In the genomic region with DNA sequence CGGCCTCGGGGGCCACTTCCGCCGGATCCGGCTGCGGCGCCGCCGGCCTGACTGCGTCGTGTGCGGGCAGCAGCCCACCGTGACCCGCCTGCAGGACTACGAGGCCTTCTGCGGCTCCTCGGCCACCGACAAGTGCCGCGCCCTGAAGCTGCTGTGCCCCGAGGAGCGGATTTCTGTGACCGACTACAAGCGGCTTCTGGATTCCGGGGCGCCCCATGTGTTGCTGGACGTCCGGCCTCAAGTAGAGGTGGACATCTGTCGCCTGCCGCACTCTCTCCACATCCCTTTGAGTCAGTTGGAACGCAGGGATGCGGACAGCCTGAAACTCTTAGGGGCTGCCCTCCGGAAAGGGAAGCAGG, we compare ENCODE assay signal across 9 mouse cellular contexts. TPM values are rescaled to one million over a fixed set of nuclear protein-coding genes. Genes with fewer than 3 reads are reported as not detected.
DNase-seq lines count a peak whose midpoint lies in the region; ATAC-seq and TF ChIP-seq lines count a peak whose summit lies in the region.
"Had no signal": no experiment of that assay in that cellular context is flagged by ENCODE, and none has a peak within 500 bp of the region (broad histone marks: within the 10 kb centered on the region; RNA-seq: fewer than 3 reads in every experiment).

No protein-coding gene starts in this region.

- no peaks in the 10 kb centered on the region; the same call in 1 of the 2 replicates for H3K36me3 ChIP-seq in heart, embryonic 11.5 days (ENCODE audit: control insufficient read depth, insufficient read depth, low read length)
- peaks cover 28% of the 10 kb centered on the region for H3K36me3 ChIP-seq in C2C12 (ENCODE audit: control insufficient read depth, insufficient read depth)
- H3K36me3 ChIP-seq in forebrain, embryonic 12.5 days (replicated peaks): peaks cover 21% of the 10 kb centered on the region
- H3K36me3 ChIP-seq in liver, embryonic 12.5 days: peaks cover 44% of the 10 kb centered on the region

- H3K4me3 ChIP-seq in heart, embryonic 11.5 days (ENCODE audit: low read depth, low read length): peak overlapping the region; percentile 98
- peak overlapping the region; percentile 94 for H3K4me3 ChIP-seq in C2C12 (ENCODE audit: insufficient read depth, poor library complexity, severe bottlenecking)
- peak overlapping the region; percentile 100 for H3K4me3 ChIP-seq in forebrain, embryonic 12.5 days (replicated peaks)
- H3K4me3 ChIP-seq in liver, embryonic 12.5 days: peak overlapping the region; percentile 80

- no peak for ATAC-seq in heart, embryonic 11.5 days (replicated peaks; ENCODE audit: insufficient number of reproducible peaks, low FRiP score, low TSS enrichment)
- no peak for ATAC-seq in forebrain, embryonic 12.5 days (ENCODE audit: low FRiP score)
- no peak for ATAC-seq in liver, embryonic 12.5 days

- H3K79me3 ChIP-seq in C2C12 (ENCODE audit: low read depth): peaks cover 45% of the 10 kb centered on the region

- WGBS in heart, embryonic 11.5 days (ENCODE audit: insufficient replicate concordance): 43% methylated on average over 33 of the region's 33 CpGs
- WGBS in forebrain, embryonic 12.5 days: 69% methylated on average over 26 of the region's 33 CpGs
- 44% methylated on average over 33 of the region's 33 CpGs for WGBS in liver, embryonic 12.5 days (ENCODE audit: insufficient replicate concordance)

- peak overlapping the region; percentile 90 for H3K9ac ChIP-seq in heart, embryonic 11.5 days (ENCODE audit: low read depth, low read length)
- peak overlapping the region; percentile 95 for H3K9ac ChIP-seq in forebrain, embryonic 12.5 days
- H3K9ac ChIP-seq in liver, embryonic 12.5 days: peak overlapping the region; percentile 97

- peaks cover 22% of the 10 kb centered on the region for H3K4me1 ChIP-seq in heart, embryonic 11.5 days (ENCODE audit: control insufficient read depth, insufficient read depth, low read length)
- peaks cover 36% of the 10 kb centered on the region for H3K4me1 ChIP-seq in forebrain, embryonic 12.5 days
- peaks cover 42% of the 10 kb centered on the region for H3K4me1 ChIP-seq in liver, embryonic 12.5 days

- no peak overlapping the region for H3ac ChIP-seq in C2C12 (ENCODE audit: control insufficient read depth, insufficient read length, low read depth)

- no peak for DNase-seq in heart, postnatal 36 days
- no peak for DNase-seq in urinary bladder, postnatal 36 days (ENCODE audit: low spot score in 2 of 2)
- DNase-seq in adrenal gland, postnatal 25 days: no peak
- no peak for DNase-seq in lung, postnatal 25 days (ENCODE audit: low spot score)

- no peak for TF ChIP-seq CTCF in C2C12 (IDR thresholded peaks at IDR 0.05; ENCODE audit: control insufficient read depth, insufficient read depth, insufficient read length)

- H3K4me2 ChIP-seq in heart, embryonic 11.5 days: peak overlapping the region; percentile 89
- H3K4me2 ChIP-seq in forebrain, embryonic 12.5 days: peak overlapping the region; percentile 98
- peak overlapping the region; percentile 100 for H3K4me2 ChIP-seq in liver, embryonic 12.5 days

- peaks cover 63% of the 10 kb centered on the region for H3K79me2 ChIP-seq in C2C12 (ENCODE audit: control insufficient read depth, insufficient read depth)

- H3K9me3 ChIP-seq in heart, embryonic 11.5 days (replicated peaks; ENCODE audit: control insufficient read depth, low read length): no peaks in the 10 kb centered on the region
- no peaks in the 10 kb centered on the region for H3K9me3 ChIP-seq in forebrain, embryonic 12.5 days
- H3K9me3 ChIP-seq in liver, embryonic 12.5 days (replicated peaks): no peaks in the 10 kb centered on the region

- H3K27ac ChIP-seq in heart, embryonic 11.5 days (ENCODE audit: low read depth, low read length): no peak overlapping the region
- no peak overlapping the region for H3K27ac ChIP-seq in forebrain, embryonic 12.5 days
- peak overlapping the region; percentile 86 for H3K27ac ChIP-seq in liver, embryonic 12.5 days

- no peaks in the 10 kb centered on the region for H3K27me3 ChIP-seq in heart, embryonic 11.5 days (ENCODE audit: control insufficient read depth, insufficient read depth, low read length)
- no peaks in the 10 kb centered on the region for H3K27me3 ChIP-seq in C2C12 (ENCODE audit: control insufficient read depth, insufficient read depth, insufficient read length)
- H3K27me3 ChIP-seq in forebrain, embryonic 12.5 days: no peaks in the 10 kb centered on the region
- no peaks in the 10 kb centered on the region for H3K27me3 ChIP-seq in liver, embryonic 12.5 days (replicated peaks)

- intact Hi-C loops in heart, postnatal 36 days (cut with DNase I): loop anchor here (2.0 kb wide), 1 partner anchor 25 kb away; a partner anchor contains a TSS

TF ChIP-seq in C2C12, 6 proteins besides CTCF, POLR2A, EP300 and RAD21:
- TF ChIP-seq USF1 (IDR thresholded peaks at IDR 0.05; ENCODE audit: low read depth): no peak
- no peak for TF ChIP-seq MYOD1 (IDR thresholded peaks at IDR 0.05; ENCODE audit: control insufficient read depth, insufficient read length, low read depth)
- no peak for TF ChIP-seq CEBPB (IDR thresholded peaks at IDR 0.05; ENCODE audit: low read depth)
- TF ChIP-seq FOSL1 (IDR thresholded peaks at IDR 0.05; ENCODE audit: insufficient read depth, low read length, poor library complexity, severe bottlenecking): no peak
- TF ChIP-seq MYOG (IDR thresholded peaks at IDR 0.05; ENCODE audit: control insufficient read depth, extremely low read depth, insufficient read length): no peak
- TF ChIP-seq MAX (IDR thresholded peaks at IDR 0.05): no peak

RNA-seq across cellular contexts. Expression of a gene that starts 1.0 kb away (rescaled TPM):
- polyA plus RNA-seq in heart, embryonic 11.5 days (2014; fragmentation: Nextera tagmentation; extraction: Ambion mirVana): 4.1 and 4.5 TPM in 2 replicates
- total RNA-seq in heart, postnatal 36 days (2021): 1 to 10 TPM; 7.9 to 8.0 TPM
- 9.9 TPM for polyA plus RNA-seq in C2C12 (2012; fragmentation: generic; extraction: Trizol)
- polyA plus RNA-seq in forebrain, embryonic 12.5 days (2016; fragmentation: Nextera tagmentation; extraction: Ambion mirVana): 9.4 and 9.6 TPM in 2 replicates
- 8.9 and 9.4 TPM in 2 replicates for polyA plus RNA-seq in liver, embryonic 12.5 days (2016; fragmentation: Nextera tagmentation; extraction: Ambion mirVana)
- 13.8 and 16.0 TPM in 2 replicates for total RNA-seq in adrenal gland, postnatal 25 days (2021)

RNA-seq across cellular contexts. Expression of a gene that starts 1.1 kb away (rescaled TPM):
- 74.5 and 85.1 TPM in 2 replicates for polyA plus RNA-seq in heart, embryonic 11.5 days (2014; fragmentation: Nextera tagmentation; extraction: Ambion mirVana)
- total RNA-seq in heart, postnatal 36 days (2021): 10 to 100 TPM; 76.0 to 92.6 TPM
- polyA plus RNA-seq in C2C12 (2012; fragmentation: generic; extraction: Trizol): 14.0 TPM
- 79.3 and 88.0 TPM in 2 replicates for polyA plus RNA-seq in forebrain, embryonic 12.5 days (2016; fragmentation: Nextera tagmentation; extraction: Ambion mirVana)
- 94.0 and 104 TPM in 2 replicates for polyA plus RNA-seq in liver, embryonic 12.5 days (2016; fragmentation: Nextera tagmentation; extraction: Ambion mirVana)
- 95.1 and 156 TPM in 2 replicates for total RNA-seq in adrenal gland, postnatal 25 days (2021)

RNA-seq across cellular contexts. Expression of a gene that starts 1.3 kb away (rescaled TPM):
- polyA plus RNA-seq in heart, embryonic 11.5 days (2014; fragmentation: Nextera tagmentation; extraction: Ambion mirVana): 17.2 and 19.4 TPM in 2 replicates
- total RNA-seq in heart, postnatal 36 days (2021): 10 to 100 TPM; 14.3 to 16.5 TPM
- polyA plus RNA-seq in C2C12 (2012; fragmentation: generic; extraction: Trizol): 17.1 TPM
- polyA plus RNA-seq in forebrain, embryonic 12.5 days (2016; fragmentation: Nextera tagmentation; extraction: Ambion mirVana): 24.6 and 25.7 TPM in 2 replicates
- 6.4 and 7.3 TPM in 2 replicates for polyA plus RNA-seq in liver, embryonic 12.5 days (2016; fragmentation: Nextera tagmentation; extraction: Ambion mirVana)
- total RNA-seq in adrenal gland, postnatal 25 days (2021): 27.1 and 34.8 TPM in 2 replicates

RNA-seq across cellular contexts. Expression of a gene that starts 24.5 kb away (rescaled TPM):
- polyA plus RNA-seq in heart, embryonic 11.5 days (2014; fragmentation: Nextera tagmentation; extraction: Ambion mirVana): 5.5 and 6.1 TPM in 2 replicates
- 10 to 100 TPM; 32.6 to 33.2 TPM for total RNA-seq in heart, postnatal 36 days (2021)
- polyA plus RNA-seq in C2C12 (2012; fragmentation: generic; extraction: Trizol): 7.3 TPM
- polyA plus RNA-seq in forebrain, embryonic 12.5 days (2016; fragmentation: Nextera tagmentation; extraction: Ambion mirVana): 3.5 and 10.8 TPM in 2 replicates
- polyA plus RNA-seq in liver, embryonic 12.5 days (2016; fragmentation: Nextera tagmentation; extraction: Ambion mirVana): 7.7 and 8.6 TPM in 2 replicates
- 61.3 and 81.5 TPM in 2 replicates for total RNA-seq in adrenal gland, postnatal 25 days (2021)

RNA-seq across cellular contexts. Expression of a gene that starts 50.1 kb away (rescaled TPM):
- 1.1 and 1.2 TPM in 2 replicates for polyA plus RNA-seq in heart, embryonic 11.5 days (2014; fragmentation: Nextera tagmentation; extraction: Ambion mirVana)
- under 1 TPM; 0.08 TPM for total RNA-seq in heart, postnatal 36 days (2021)
- polyA plus RNA-seq in C2C12 (2012; fragmentation: generic; extraction: Trizol): not detected
- polyA plus RNA-seq in forebrain, embryonic 12.5 days (2016; fragmentation: Nextera tagmentation; extraction: Ambion mirVana): 3.7 TPM in 2 replicates
- 0.19 and 0.45 TPM in 2 replicates for polyA plus RNA-seq in liver, embryonic 12.5 days (2016; fragmentation: Nextera tagmentation; extraction: Ambion mirVana)
- total RNA-seq in adrenal gland, postnatal 25 days (2021): 0.06 TPM in 1 of 2 replicates, not detected in the other
- total RNA-seq: MEL had no signal
